Mouse (Mus musculus): ENCODE data around the gene Chaf1a.
"Not testable (repeated sequence)": the region's sequence is repeated elsewhere in the genome, so short reads cannot be mapped to it uniquely, and the experiment has no call there.

The Chaf1a gene

GRCm38 (mm10) chr17:56092312-56092711 lies 52.1 kb downstream of the Chaf1a start:
- DNase-seq (ENCODE audit: low spot score in 2 of 2) = no peak

GRCm38 (mm10) chr17:56092794-56093193 lies 52.6 kb downstream of the Chaf1a start:
- no peak for DNase-seq (ENCODE audit: low spot score in 2 of 2)

- no peak for DNase-seq (ENCODE audit: low spot score in 2 of 2)
Measured at GRCm38 (mm10) chr17:56096883-56097282, 56.6 kb downstream of the Chaf1a start.

- DNase-seq (ENCODE audit: low spot score in 2 of 2) = no peak
Measured at GRCm38 (mm10) chr17:56098180-56098579, 57.9 kb downstream of the Chaf1a start.

- no peak for DNase-seq (ENCODE audit: low spot score in 2 of 2)
Measured at GRCm38 (mm10) chr17:56098711-56099572, 58.7 kb downstream of the Chaf1a start.

- DNase-seq (ENCODE audit: low spot score in 2 of 2) = no peak
Measured at GRCm38 (mm10) chr17:56100811-56101210, 60.6 kb downstream of the Chaf1a start.

GRCm38 (mm10) chr17:56102158-56102557 lies 61.9 kb downstream of the Chaf1a start:
- no peak for DNase-seq (ENCODE audit: low spot score in 2 of 2)

GRCm38 (mm10) chr17:56102927-56103326 lies 62.7 kb downstream of the Chaf1a start:
- no peak for DNase-seq (ENCODE audit: low spot score in 2 of 2)

GRCm38 (mm10) chr17:56103465-56104285 lies 63.4 kb downstream of the Chaf1a start:
- no peak for DNase-seq (ENCODE audit: low spot score in 2 of 2)

GRCm38 (mm10) chr17:56104821-56105220 lies 64.6 kb downstream of the Chaf1a start:
- not testable (repeated sequence) for DNase-seq (ENCODE audit: low spot score in 2 of 2)

- not testable (repeated sequence) for DNase-seq (ENCODE audit: low spot score in 2 of 2)
Measured at GRCm38 (mm10) chr17:56106436-56106835, 66.2 kb downstream of the Chaf1a start.

- no peak for DNase-seq (ENCODE audit: low spot score in 2 of 2)
Measured at GRCm38 (mm10) chr17:56106981-56107380, 66.7 kb downstream of the Chaf1a start.

GRCm38 (mm10) chr17:56107736-56108135 lies 67.5 kb downstream of the Chaf1a start:
- no peak for DNase-seq (ENCODE audit: low spot score in 2 of 2)

- no peak for DNase-seq (ENCODE audit: low spot score in 2 of 2)
Measured at GRCm38 (mm10) chr17:56108334-56109044, 68.2 kb downstream of the Chaf1a start.

GRCm38 (mm10) chr17:56109219-56110051 lies 69.2 kb downstream of the Chaf1a start, which contains the start of gene Plin4:
Gene Plin4, minus strand, starts transcription at chr17:56109803.
- no peak for DNase-seq (ENCODE audit: low spot score in 2 of 2)

- no peak for DNase-seq (ENCODE audit: low spot score in 2 of 2)
Measured at GRCm38 (mm10) chr17:56110571-56110970, 70.3 kb downstream of the Chaf1a start.

- DNase-seq (ENCODE audit: low spot score in 2 of 2) = no peak
Measured at GRCm38 (mm10) chr17:56111021-56111420, 70.8 kb downstream of the Chaf1a start.

GRCm38 (mm10) chr17:56111864-56112263 lies 71.6 kb downstream of the Chaf1a start:
- no peak for DNase-seq (ENCODE audit: low spot score in 2 of 2)

- DNase-seq (ENCODE audit: low spot score in 2 of 2) = no peak
Measured at GRCm38 (mm10) chr17:56112743-56113142, 72.5 kb downstream of the Chaf1a start.

GRCm38 (mm10) chr17:56116193-56116592 lies 76.0 kb downstream of the Chaf1a start:
- DNase-seq (ENCODE audit: low spot score in 2 of 2) = no peak

- DNase-seq (ENCODE audit: low spot score in 2 of 2) = no peak
Measured at GRCm38 (mm10) chr17:56117251-56117710, 77.0 kb downstream of the Chaf1a start, which contains the start of gene Plin5. Gene Plin5, minus strand, starts transcription at chr17:56117596.
